Mouse (Mus musculus): ENCODE measurements at regions not wholly inside any gene's neighbourhood (a gene's known extent, or its start where the extent isn't known, plus 50 kb on each side); places are given as distances from the start of the nearest gene placed in this dataset.

DNA sequence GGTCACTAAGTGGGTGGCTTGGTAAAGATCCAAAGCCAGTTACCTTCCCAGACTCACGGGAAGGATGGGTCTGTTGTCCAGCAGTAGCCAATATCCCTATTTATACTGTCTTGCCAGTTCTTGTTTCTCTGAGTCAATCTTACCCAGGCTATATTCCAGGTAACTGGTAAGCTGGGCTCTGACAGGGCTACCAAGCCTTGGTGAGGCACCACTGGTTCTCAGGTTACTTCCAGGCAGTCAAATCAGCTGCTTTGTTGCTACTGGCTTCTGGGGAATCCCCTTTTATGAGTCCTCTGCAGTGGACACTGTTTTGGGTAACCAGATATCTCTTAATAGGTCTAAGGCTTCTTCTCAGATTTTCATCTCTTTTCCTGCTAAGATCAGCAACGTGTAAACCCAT is 178.8 kb upstream of the Nampt start:
- no peak overlapping the region for H3K4me3 ChIP-seq (ENCODE audit: low read depth, low read length)
- no peaks in the 10 kb centered on the region for H3K27me3 ChIP-seq (ENCODE audit: control insufficient read depth, insufficient read depth, low read depth, low read length)
- no peak for ATAC-seq
- no peaks in the 10 kb centered on the region for H3K9me3 ChIP-seq (replicated peaks; ENCODE audit: control insufficient read depth, low read length, poor library complexity, severe bottlenecking)
- H3K9ac ChIP-seq (ENCODE audit: low read depth, low read length) = no peak overlapping the region
- H3K27ac ChIP-seq (ENCODE audit: low read length) = no peak overlapping the region
- H3K4me2 ChIP-seq (ENCODE audit: low read length) = no peak overlapping the region
- no peaks in the 10 kb centered on the region for H3K36me3 ChIP-seq (ENCODE audit: control insufficient read depth, insufficient read depth, low read length)
- WGBS = 74% methylated on average over 2 of the region's 2 CpGs
- H3K4me1 ChIP-seq (ENCODE audit: control insufficient read depth, insufficient read depth, low read length) = no peaks in the 10 kb centered on the region

DNA sequence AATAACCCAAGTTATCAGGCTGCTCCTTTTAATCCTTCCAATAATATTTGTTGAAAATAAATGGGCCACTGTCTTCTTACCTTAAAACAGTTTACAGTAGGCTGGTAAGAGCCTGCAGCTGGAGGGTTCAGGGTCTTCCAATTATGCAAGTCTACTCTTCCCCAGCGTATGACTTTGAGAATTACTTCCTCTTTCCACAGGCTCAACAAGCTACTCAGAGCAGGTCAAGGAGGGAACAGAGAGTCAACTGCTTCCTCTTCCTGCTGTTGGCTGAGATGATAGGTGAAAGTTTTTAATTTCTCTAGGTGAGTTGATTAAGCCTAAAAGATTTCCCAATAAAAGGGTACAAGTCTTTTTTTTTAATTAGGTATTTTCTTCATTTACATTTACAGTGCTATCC is 176.9 kb upstream of the Nampt start:
- no peaks in the 10 kb centered on the region for H3K9me3 ChIP-seq (replicated peaks; ENCODE audit: control insufficient read depth, low read length, poor library complexity, severe bottlenecking)
- no peak overlapping the region for H3K9ac ChIP-seq (ENCODE audit: low read depth, low read length)
- no peaks in the 10 kb centered on the region for H3K36me3 ChIP-seq (ENCODE audit: control insufficient read depth, insufficient read depth, low read length)
- no peak overlapping the region for H3K27ac ChIP-seq (ENCODE audit: low read length)
- no peak overlapping the region for H3K4me2 ChIP-seq (ENCODE audit: low read length)
- WGBS = 96% methylated on average over 1 of the region's 1 CpGs
- H3K4me1 ChIP-seq (ENCODE audit: control insufficient read depth, insufficient read depth, low read length) = no peaks in the 10 kb centered on the region
- no peak overlapping the region for H3K4me3 ChIP-seq (ENCODE audit: low read depth, low read length)
- H3K27me3 ChIP-seq (ENCODE audit: control insufficient read depth, insufficient read depth, low read depth, low read length) = no peaks in the 10 kb centered on the region
- ATAC-seq = no peak

DNA sequence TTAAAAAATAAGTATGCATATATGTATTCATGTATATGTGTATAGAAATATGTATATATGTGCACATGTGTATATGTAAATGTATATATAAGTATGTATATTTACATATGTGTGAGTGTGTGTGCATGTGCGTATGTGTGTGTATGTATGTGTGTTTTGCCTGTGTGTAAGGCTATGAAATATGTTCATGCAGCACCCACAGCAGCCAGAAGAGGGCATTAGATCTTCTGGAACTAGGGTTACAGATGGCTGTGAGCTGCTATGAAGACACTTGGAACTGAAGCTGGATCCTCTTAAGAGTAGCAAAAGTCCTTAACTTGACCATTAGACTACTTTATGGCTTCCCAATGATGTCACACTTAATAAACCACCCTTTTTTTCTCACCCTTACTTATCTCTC is 166.2 kb upstream of the Nampt start:
- no peak overlapping the region for H3K27ac ChIP-seq (ENCODE audit: low read length)
- 97% methylated on average over 1 of the region's 1 CpGs for WGBS
- ATAC-seq = no peak

DNA sequence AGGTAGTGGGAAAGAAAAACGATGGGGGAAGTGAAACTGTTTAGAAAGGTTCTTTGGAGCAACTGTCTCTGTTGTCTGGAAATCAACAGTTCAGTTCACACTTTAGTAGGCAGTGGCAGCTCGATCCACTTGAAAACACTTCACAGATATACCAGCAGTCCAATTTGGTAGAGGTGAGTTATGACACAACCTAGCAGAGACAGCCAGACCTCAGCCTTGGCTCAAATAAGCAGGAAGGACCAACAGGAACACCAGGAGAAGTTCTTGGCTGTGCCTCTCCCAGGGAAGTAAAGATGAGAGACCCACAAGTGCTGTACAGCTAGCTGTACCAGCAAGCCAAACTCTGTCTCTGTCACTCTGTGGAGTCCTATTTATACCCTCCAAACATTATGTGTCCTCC is 163.2 kb upstream of the Nampt start:
- Histone ChIP-seq H3K27me3 (ENCODE audit: control insufficient read depth, insufficient read depth, low read depth, low read length) (no peaks in the 10 kb centered on the region), H3K36me3 (ENCODE audit: control insufficient read depth, insufficient read depth, low read length) (no peaks in the 10 kb centered on the region), H3K4me2 (ENCODE audit: low read length) (no peak overlapping the region), H3K27ac (ENCODE audit: low read length) (no peak overlapping the region), H3K4me3 (ENCODE audit: low read depth, low read length) (no peak overlapping the region), H3K4me1 (ENCODE audit: control insufficient read depth, insufficient read depth, low read length) (no peaks in the 10 kb centered on the region), H3K9ac (ENCODE audit: low read depth, low read length) (no peak overlapping the region), H3K9me3 (replicated peaks; ENCODE audit: control insufficient read depth, low read length, poor library complexity, severe bottlenecking) (no peaks in the 10 kb centered on the region; the same call in 1 of the 2 replicates)
- ATAC-seq = no peak
- WGBS = 79% methylated on average over 2 of the region's 2 CpGs

More for the DNA sequence above, 166.2 kb upstream of the Nampt start:
- H3K4me3 ChIP-seq (ENCODE audit: low read depth, low read length) = no peak overlapping the region
- no peaks in the 10 kb centered on the region for H3K4me1 ChIP-seq (ENCODE audit: control insufficient read depth, insufficient read depth, low read length)
- H3K36me3 ChIP-seq (ENCODE audit: control insufficient read depth, insufficient read depth, low read length) = no peaks in the 10 kb centered on the region
- no peaks in the 10 kb centered on the region; the same call in 1 of the 2 replicates for H3K9me3 ChIP-seq (replicated peaks; ENCODE audit: control insufficient read depth, low read length, poor library complexity, severe bottlenecking)
- no peaks in the 10 kb centered on the region for H3K27me3 ChIP-seq (ENCODE audit: control insufficient read depth, insufficient read depth, low read depth, low read length)
- H3K4me2 ChIP-seq (ENCODE audit: low read length) = no peak overlapping the region
- H3K9ac ChIP-seq (ENCODE audit: low read depth, low read length) = no peak overlapping the region

DNA sequence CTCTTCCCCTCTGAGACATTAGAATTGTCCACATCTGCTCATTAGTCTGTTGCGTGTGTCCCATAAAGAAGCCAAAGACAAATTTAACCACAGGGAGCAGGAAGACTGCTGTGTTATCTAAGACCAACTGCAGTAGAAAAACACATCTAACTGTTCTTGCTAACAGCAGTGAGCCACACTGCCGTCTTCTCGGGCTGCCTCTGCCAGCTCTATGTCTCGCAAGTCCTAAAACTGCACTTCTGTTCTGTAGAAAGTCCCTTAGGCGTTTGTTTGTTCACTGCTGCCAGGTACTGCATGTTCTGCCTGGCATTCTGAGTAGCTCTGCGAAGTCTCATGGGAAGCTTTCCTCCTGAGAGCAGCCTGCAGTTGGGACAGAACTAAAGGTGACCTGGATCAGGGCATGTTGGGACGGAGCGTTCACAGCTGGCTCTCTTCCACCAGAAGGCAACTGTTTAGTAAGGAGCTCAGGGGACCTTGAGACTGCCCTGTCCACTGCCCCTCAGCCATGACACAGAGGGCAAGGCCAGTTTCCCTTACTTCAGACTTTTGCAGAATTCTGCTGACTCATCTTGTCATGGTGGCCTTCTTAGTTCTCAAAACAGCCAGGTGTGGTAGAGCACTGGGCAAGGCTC is 157.4 kb upstream of the Nampt start:
- 84% methylated on average over 8 of the region's 8 CpGs for WGBS

DNA sequence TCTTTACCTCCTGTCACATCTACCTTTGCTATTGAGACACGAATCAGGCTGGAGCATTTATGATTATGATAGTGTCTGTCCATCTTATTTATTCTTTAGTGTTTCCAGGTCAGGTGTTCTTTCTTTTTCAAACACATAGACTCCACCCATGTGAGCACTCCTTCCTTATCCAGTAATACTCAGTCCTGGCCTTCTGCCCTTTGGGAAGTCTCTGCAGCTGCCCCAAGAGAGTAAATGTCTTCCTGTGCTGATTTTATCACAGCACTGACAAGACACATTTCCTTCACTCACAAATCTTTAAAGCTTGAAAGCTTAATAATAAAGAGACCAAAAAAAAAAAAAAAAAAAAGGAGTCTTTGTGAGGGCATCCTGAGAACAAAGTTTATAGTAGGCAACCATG is 153.3 kb upstream of the Nampt start:
- H3K27ac ChIP-seq (ENCODE audit: low read length) = no peak overlapping the region
- WGBS = 83% methylated on average over 1 of the region's 1 CpGs
- H3K9ac ChIP-seq (ENCODE audit: low read depth, low read length) = no peak overlapping the region
- ATAC-seq = no peak
- no peak overlapping the region for H3K4me3 ChIP-seq (ENCODE audit: low read depth, low read length)
- no peak overlapping the region for H3K4me2 ChIP-seq (ENCODE audit: low read length)
- no peaks in the 10 kb centered on the region for H3K4me1 ChIP-seq (ENCODE audit: control insufficient read depth, insufficient read depth, low read length)
- H3K9me3 ChIP-seq (replicated peaks; ENCODE audit: control insufficient read depth, low read length, poor library complexity, severe bottlenecking) = no peaks in the 10 kb centered on the region
- H3K36me3 ChIP-seq (ENCODE audit: control insufficient read depth, insufficient read depth, low read length) = no peaks in the 10 kb centered on the region
- H3K27me3 ChIP-seq (ENCODE audit: control insufficient read depth, insufficient read depth, low read depth, low read length) = no peaks in the 10 kb centered on the region

More for the DNA sequence above, 157.4 kb upstream of the Nampt start:
- Histone ChIP-seq H3K4me2 (ENCODE audit: low read length) (no peak overlapping the region), H3K4me3 (ENCODE audit: low read depth, low read length) (no peak overlapping the region), H3K27me3 (ENCODE audit: control insufficient read depth, insufficient read depth, low read depth, low read length) (no peaks in the 10 kb centered on the region), H3K9me3 (replicated peaks; ENCODE audit: control insufficient read depth, low read length, poor library complexity, severe bottlenecking) (no peaks in the 10 kb centered on the region), H3K9ac (ENCODE audit: low read depth, low read length) (no peak overlapping the region), H3K27ac (ENCODE audit: low read length) (no peak overlapping the region), H3K4me1 (ENCODE audit: control insufficient read depth, insufficient read depth, low read length) (no peaks in the 10 kb centered on the region), H3K36me3 (ENCODE audit: control insufficient read depth, insufficient read depth, low read length) (no peaks in the 10 kb centered on the region)
- ATAC-seq = no peak

DNA sequence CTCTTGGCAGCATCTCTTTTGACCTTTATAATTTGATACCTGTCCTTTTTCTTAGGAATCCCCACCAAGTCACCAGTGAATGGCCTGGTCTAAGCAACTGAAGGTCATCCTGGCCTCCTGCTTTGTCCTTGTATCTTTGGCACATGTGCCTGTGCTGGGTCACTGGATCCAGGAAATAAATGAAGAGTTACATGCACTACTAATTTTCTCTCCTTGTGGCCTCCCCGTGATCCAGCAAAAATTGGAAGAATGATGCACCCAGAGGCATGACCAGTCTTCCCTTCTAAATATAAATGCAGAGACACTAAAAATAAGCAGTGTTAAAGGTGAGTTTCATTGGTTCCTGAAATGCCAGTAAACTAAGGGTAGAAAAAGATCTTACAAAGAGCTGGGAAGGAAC is 141.4 kb upstream of the Nampt start:
- H3K27me3 ChIP-seq (ENCODE audit: control insufficient read depth, insufficient read depth, low read depth, low read length) = no peaks in the 10 kb centered on the region
- H3K9me3 ChIP-seq (replicated peaks; ENCODE audit: control insufficient read depth, low read length, poor library complexity, severe bottlenecking) = no peaks in the 10 kb centered on the region
- H3K4me3 ChIP-seq (ENCODE audit: low read depth, low read length) = no peak overlapping the region
- ATAC-seq = no peak
- no peak overlapping the region for H3K27ac ChIP-seq (ENCODE audit: low read length)
- H3K9ac ChIP-seq (ENCODE audit: low read depth, low read length) = no peak overlapping the region
- no peak overlapping the region for H3K4me2 ChIP-seq (ENCODE audit: low read length)
- no peaks in the 10 kb centered on the region for H3K4me1 ChIP-seq (ENCODE audit: control insufficient read depth, insufficient read depth, low read length)
- 77% methylated on average over 1 of the region's 1 CpGs for WGBS
- no peaks in the 10 kb centered on the region for H3K36me3 ChIP-seq (ENCODE audit: control insufficient read depth, insufficient read depth, low read length)

DNA sequence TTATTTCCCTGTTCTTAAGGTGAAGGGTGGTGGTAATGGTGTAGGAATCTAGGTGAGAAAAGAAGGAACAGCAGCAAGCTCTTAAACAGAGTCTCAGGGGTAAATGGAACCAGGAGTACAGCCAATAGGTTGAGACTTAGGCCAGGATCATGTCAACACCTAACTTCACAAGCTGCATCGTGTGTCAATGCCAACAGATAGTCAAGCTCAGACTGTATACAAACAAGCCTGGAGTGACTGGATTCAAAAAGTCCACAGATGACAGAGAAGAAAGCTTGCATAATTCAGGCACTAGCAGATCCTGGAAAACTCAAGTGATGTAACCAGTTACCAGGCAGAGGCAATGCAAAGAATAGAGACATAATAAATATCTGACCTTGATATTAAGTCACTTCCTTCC is 140.6 kb upstream of the Nampt start:
- no peaks in the 10 kb centered on the region for H3K36me3 ChIP-seq (ENCODE audit: control insufficient read depth, insufficient read depth, low read length)
- H3K4me1 ChIP-seq (ENCODE audit: control insufficient read depth, insufficient read depth, low read length) = no peaks in the 10 kb centered on the region
- H3K27ac ChIP-seq (ENCODE audit: low read length) = no peak overlapping the region
- no peaks in the 10 kb centered on the region for H3K9me3 ChIP-seq (replicated peaks; ENCODE audit: control insufficient read depth, low read length, poor library complexity, severe bottlenecking)
- ATAC-seq = no peak
- no peaks in the 10 kb centered on the region for H3K27me3 ChIP-seq (ENCODE audit: control insufficient read depth, insufficient read depth, low read depth, low read length)
- H3K4me3 ChIP-seq (ENCODE audit: low read depth, low read length) = no peak overlapping the region
- WGBS = 77% methylated on average over 1 of the region's 1 CpGs
- no peak overlapping the region for H3K9ac ChIP-seq (ENCODE audit: low read depth, low read length)
- H3K4me2 ChIP-seq (ENCODE audit: low read length) = no peak overlapping the region

DNA sequence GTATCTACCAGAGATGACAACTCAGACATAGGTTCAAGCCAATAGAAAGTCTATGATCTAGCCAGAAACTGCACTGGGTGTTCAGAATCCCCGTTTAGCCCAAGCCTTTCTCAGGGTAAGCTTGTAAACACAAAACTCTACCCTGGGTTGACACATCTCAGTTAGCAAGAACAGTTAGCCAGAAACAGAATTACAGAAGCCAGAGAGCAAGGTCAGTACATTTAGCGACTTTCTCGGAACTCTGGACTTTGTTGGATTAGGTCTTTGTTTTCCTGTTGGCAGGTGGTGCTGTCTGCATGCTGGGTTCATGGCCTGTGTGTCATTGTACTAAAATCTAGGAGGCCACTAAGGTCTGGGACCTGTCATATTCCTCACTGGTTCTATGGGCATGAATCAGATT is 137.4 kb upstream of the Nampt start:
- no peak overlapping the region for H3K4me3 ChIP-seq (ENCODE audit: low read depth, low read length)
- 74% methylated on average over 3 of the region's 3 CpGs for WGBS
- H3K4me1 ChIP-seq (ENCODE audit: control insufficient read depth, insufficient read depth, low read length) = no peaks in the 10 kb centered on the region
- ATAC-seq = no peak
- H3K9ac ChIP-seq (ENCODE audit: low read depth, low read length) = no peak overlapping the region
- no peak overlapping the region for H3K4me2 ChIP-seq (ENCODE audit: low read length)
- H3K36me3 ChIP-seq (ENCODE audit: control insufficient read depth, insufficient read depth, low read length) = no peaks in the 10 kb centered on the region
- H3K27me3 ChIP-seq (ENCODE audit: control insufficient read depth, insufficient read depth, low read depth, low read length) = no peaks in the 10 kb centered on the region
- H3K9me3 ChIP-seq (replicated peaks; ENCODE audit: control insufficient read depth, low read length, poor library complexity, severe bottlenecking) = no peaks in the 10 kb centered on the region
- H3K27ac ChIP-seq (ENCODE audit: low read length) = no peak overlapping the region

All from midbrain, embryonic 16.5 days (tissue).